Mouse (Mus musculus): Measurements from ENCODE around the gene Mpv17l2. TPM values are rescaled to one million over a fixed set of nuclear protein-coding genes. Genes with fewer than 3 reads are reported as not detected.
A peak's percentile ranks its signal among the peaks of the same experiment; 100 is the strongest.

Gene Mpv17l2
- total RNA-seq, 2 experiments from 2014 or later = 26.9 to 27.5 TPM

- DNase-seq = no peak
Observed at GRCm38 (mm10) chr8:70721601-70722000, 39.1 kb downstream of the Mpv17l2 start.

- DNase-seq = peak; percentile 73 to 95
Observed at GRCm38 (mm10) chr8:70720739-70721138, 40.0 kb downstream of the Mpv17l2 start.

DNA sequence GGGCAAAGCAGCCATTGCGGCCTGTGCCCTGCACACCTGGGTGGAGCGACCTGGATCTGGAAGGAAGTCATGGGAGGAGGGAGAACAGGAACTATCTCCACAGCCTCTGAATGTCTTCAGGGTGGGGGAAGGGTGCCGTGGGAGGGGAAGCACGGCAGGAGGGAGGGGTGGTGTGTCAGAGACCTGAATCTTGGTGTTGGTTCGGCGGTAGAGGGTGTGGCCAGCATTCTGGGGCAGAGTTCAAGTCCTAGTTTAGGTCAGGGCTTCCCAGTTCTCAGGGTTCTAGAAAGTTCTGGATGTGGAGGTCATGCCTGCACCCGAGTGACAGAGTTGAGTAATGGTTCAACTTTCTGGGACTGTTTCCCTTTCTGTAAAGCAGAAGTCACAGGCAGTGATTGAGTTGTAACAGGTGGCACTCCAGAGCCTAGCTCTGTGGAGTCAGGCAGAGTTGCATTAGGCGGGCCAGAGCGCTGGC lies 40.9 kb downstream of the Mpv17l2 start:
- DNase-seq = peak; percentile 33 to 55

- DNase-seq = peak; percentile 56 to 73
Observed at GRCm38 (mm10) chr8:70718297-70718696, 42.4 kb downstream of the Mpv17l2 start, which contains the start of gene Gm3336. TSS of gene Gm3336 (plus strand) at chr8:70718543.

DNA sequence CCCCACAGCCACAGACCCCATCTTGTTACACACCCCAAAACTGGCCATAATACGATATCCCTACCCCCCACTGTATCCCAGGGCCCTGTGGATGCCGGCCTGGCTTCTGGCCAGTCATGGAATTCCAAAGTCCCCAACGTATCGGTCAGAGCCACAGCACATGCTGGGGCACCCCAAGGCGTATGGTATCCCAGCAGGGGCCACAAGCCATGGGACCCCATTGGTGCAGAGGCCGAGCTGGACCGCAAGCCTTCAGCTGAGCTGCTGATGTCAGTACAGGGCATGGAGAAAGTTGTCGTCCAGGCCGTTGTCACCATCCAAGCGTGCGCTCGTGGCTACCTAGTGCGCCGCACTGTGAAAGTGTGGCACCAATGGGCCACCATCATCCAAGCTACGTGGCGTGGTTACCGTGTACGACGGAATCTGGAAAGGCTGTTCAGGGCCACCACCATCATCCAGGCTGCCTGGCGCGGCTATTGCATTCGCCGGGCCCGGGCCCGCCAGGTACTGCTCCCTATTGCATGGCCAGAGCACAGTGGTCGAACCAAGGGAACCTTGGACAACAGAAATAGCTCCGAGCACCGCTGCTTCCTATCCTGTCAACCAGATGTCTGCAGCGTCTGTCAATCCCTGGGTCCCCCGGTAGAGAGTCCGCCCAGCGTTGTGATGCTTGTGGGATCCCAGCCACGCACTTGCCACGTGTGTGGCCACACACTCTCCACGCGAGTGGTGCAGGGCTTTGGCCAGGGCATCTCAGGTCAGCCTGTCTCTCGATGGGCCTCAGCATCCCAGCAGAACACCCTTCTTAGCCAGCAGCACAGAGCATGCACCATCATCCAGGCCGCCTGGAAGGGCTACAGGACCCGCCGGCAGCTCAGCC lies 44.0 kb downstream of the Mpv17l2 start:
- no peak for DNase-seq

GRCm38 (mm10) chr8:70715086-70715485 lies 45.7 kb downstream of the Mpv17l2 start:
- DNase-seq = no peak

- DNase-seq = no peak
Observed at GRCm38 (mm10) chr8:70713991-70714390, 46.8 kb downstream of the Mpv17l2 start.

DNA sequence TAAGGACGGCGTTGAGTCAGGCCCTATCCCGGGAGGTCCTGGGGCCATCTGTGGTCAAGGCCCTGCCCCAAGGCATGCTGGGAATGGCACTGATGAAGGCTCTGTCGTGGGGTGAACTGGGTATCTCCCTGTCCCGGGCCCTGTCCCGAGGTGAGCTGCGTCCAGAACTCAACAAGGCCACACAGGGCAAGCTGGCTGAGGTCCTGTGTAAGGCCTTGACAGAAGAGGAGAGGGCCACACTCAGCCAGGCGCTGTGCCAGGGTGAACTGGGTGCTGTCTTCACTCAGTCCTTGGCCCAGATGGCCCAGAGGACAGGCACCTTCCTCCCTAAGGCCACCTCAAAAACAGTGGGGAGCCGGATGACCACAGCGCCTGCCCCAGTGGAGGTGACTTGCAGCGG lies 49.7 kb downstream of the Mpv17l2 start:
- no peak for DNase-seq

DNA sequence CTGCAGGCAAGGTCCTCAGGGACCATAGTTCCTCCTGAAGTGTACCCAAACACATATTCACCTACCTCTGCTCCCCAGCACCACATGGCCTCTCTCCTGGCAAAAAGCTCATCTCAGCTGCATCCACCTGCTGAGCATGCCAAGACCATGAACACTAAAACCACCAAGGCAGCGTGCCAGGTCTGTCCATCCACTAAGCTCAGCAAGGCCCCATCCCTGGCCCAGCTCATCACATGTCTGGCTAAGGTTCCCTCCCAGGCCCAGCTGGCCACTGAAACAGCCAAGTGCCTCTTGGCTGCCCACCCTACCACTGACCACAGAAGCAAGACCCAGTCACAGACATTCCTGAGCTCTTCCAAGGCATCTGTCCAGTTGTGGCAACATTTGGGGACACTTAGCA lies 50.5 kb downstream of the Mpv17l2 start:
- DNase-seq = peak; percentile 36 to 55

GRCm38 (mm10) chr8:70709794-70710193 lies 51.0 kb downstream of the Mpv17l2 start:
- no peak for DNase-seq

Small RNA genes within 50 kb of the gene (microRNA-seq; reads per million reads assigned to microRNA genes)
- 0.38 to 0.81 reads per million in 2 experiments for gene Mir7240

Other genes starting within 250 kb of the Mpv17l2 start
- 100 to 1,000 TPM; 120 to 129 TPM for gene Fkbp8, start 233.2 kb downstream of the Mpv17l2 start, total RNA-seq (2021)
- 100 to 1,000 TPM in 1 of 2 experiments, 10 to 100 TPM in 1; 92.4 to 107 TPM for gene Kxd1, start 233.0 kb downstream of the Mpv17l2 start, total RNA-seq (2021)
- 10 to 100 TPM; 10.9 to 12.0 TPM for gene Ell, start 221.5 kb downstream of the Mpv17l2 start, total RNA-seq (2021)
- 10 to 100 TPM; 15.4 to 28.2 TPM for gene Isyna1, start 166.6 kb downstream of the Mpv17l2 start, total RNA-seq (2021)
- gene Ssbp4, start 152.1 kb downstream of the Mpv17l2 start, total RNA-seq (2021) = 10 to 100 TPM; 29.9 to 35.7 TPM
- 1 to 10 TPM; 1.6 to 2.5 TPM for gene Lrrc25, start 144.8 kb downstream of the Mpv17l2 start, total RNA-seq (2021)
- gene Gdf15, start 128.5 kb downstream of the Mpv17l2 start, total RNA-seq (2021) = 1 to 10 TPM; 1.4 to 2.0 TPM
- gene Pgpep1, start 100.6 kb downstream of the Mpv17l2 start, total RNA-seq (2021) = 10 to 100 TPM; 40.5 to 41.1 TPM
- gene Lsm4, start 87.7 kb downstream of the Mpv17l2 start, total RNA-seq (2021) = 10 to 100 TPM; 66.7 to 73.1 TPM
- gene Jund, start 62.0 kb downstream of the Mpv17l2 start, total RNA-seq (2021) = 100 to 1,000 TPM; 129 to 138 TPM
- gene Iqcn, start 57.5 kb downstream of the Mpv17l2 start, total RNA-seq (2021) = under 1 TPM in 1 of 2 experiments, not detected in 1; 0.05 TPM
- not detected for gene Gm3336, start 42.4 kb downstream of the Mpv17l2 start, total RNA-seq (2021)
- 1 to 10 TPM; 1.4 to 2.0 TPM for gene Pde4c, start 37.2 kb downstream of the Mpv17l2 start, total RNA-seq (2021)
- 10 to 100 TPM; 40.3 to 49.2 TPM for gene Rab3a, start 6.3 kb downstream of the Mpv17l2 start, total RNA-seq (2021)
- gene Pik3r2, start 15.8 kb upstream of the Mpv17l2 start, total RNA-seq (2021) = 10 to 100 TPM; 19.7 to 21.4 TPM
- gene Mast3, start 44.1 kb upstream of the Mpv17l2 start, total RNA-seq (2021) = 1 to 10 TPM; 6.8 to 9.8 TPM
- gene Il12rb1, start 47.5 kb upstream of the Mpv17l2 start, total RNA-seq (2021) = under 1 TPM; 0.15 to 0.31 TPM
- 10 to 100 TPM; 14.8 to 29.0 TPM for gene Arrdc2, start 78.8 kb upstream of the Mpv17l2 start, total RNA-seq (2021)
- 10 to 100 TPM; 13.7 to 14.4 TPM for gene Kcnn1, start 102.3 kb upstream of the Mpv17l2 start, total RNA-seq (2021)
- 10 to 100 TPM; 42.4 to 46.2 TPM for gene Ccdc124, start 113.0 kb upstream of the Mpv17l2 start, total RNA-seq (2021)
- gene Slc5a5, start 131.8 kb upstream of the Mpv17l2 start, total RNA-seq (2021) = not detected
- 1,000 to 10,000 TPM; 1,029 to 1,075 TPM for gene Rpl18a, start 136.5 kb upstream of the Mpv17l2 start, total RNA-seq (2021)
- 10 to 100 TPM; 18.9 to 19.8 TPM for gene Map1s, start 145.0 kb upstream of the Mpv17l2 start, total RNA-seq (2021)

Measured in heart, adult 18-20 months (tissue).